Mouse (Mus musculus) liver, postnatal 0 days (tissue): Measurements from ENCODE around the gene 1700061G19Rik. TPM values are rescaled to one million over a fixed set of nuclear protein-coding genes. Genes with fewer than 3 reads are reported as not detected.

Experiments used
- ATAC-seq: fragments of 200-750 bp; cut with Nextera tagmentation; 2 replicates; pipeline ENCODE4 v1.8.0; 2017; ENCODE audit warnings: mild to moderate bottlenecking, moderate library complexity
- DNase-seq: peaks from one replicate; pipeline ENCODE4 v3.0.0-alpha.2; 2016
- H3K27ac ChIP-seq: fragments of 300-500 bp; sonication (generic); 2 replicates; pipeline ENCODE4 v1.5.1; 2014; ENCODE audit warnings: antibody characterized with exemption, moderate library complexity, mild to moderate bottlenecking, low read depth
- H3K27me3 ChIP-seq: fragments of 300-500 bp; sonication (generic); 2 replicates; pipeline ENCODE4 v1.6.1; 2014; ENCODE audit warnings: low read length, control low read depth, mixed read lengths; ENCODE audit not compliant: insufficient read depth
- H3K36me3 ChIP-seq: fragments of 300-500 bp; sonication (generic); replicated peaks from 2 replicates; pipeline ENCODE4 v1.6.1; 2014; ENCODE audit warnings: mild to moderate bottlenecking, control low read depth, low read length, moderate library complexity, mixed read lengths; ENCODE audit not compliant: insufficient read depth
- H3K4me1 ChIP-seq: fragments of 300-500 bp; sonication (generic); 2 replicates; pipeline ENCODE4 v1.6.1; 2014; ENCODE audit warnings: antibody characterized with exemption, mild to moderate bottlenecking, control low read depth; ENCODE audit not compliant: insufficient read depth
- H3K4me2 ChIP-seq: fragments of 300-500 bp; sonication (generic); 2 replicates; pipeline ENCODE4 v1.6.1; 2014; ENCODE audit warnings: low read depth, mild to moderate bottlenecking, low read length, moderate library complexity, mixed read lengths
- H3K4me3 ChIP-seq: fragments of 300-500 bp; sonication (generic); 2 replicates; pipeline ENCODE4 v1.5.1; 2014; ENCODE audit warnings: low read depth, low read length
- H3K9ac ChIP-seq: fragments of 300-500 bp; sonication (generic); replicated peaks from 2 replicates; pipeline ENCODE4 v1.6.1; 2014; ENCODE audit warnings: mild to moderate bottlenecking, moderate library complexity
- H3K9me3 ChIP-seq: fragments of 300-500 bp; sonication (generic); 2 replicates; pipeline ENCODE4 v1.6.1; 2016; ENCODE audit warnings: mild to moderate bottlenecking, control low read depth, low read length, mixed read lengths
- CTCF ChIP-seq: sonication (generic); IDR thresholded peaks from 2 replicates; pipeline ENCODE4 v1.5.1; 2016; ENCODE audit warnings: antibody characterized with exemption, low read depth
- EP300 ChIP-seq: IDR thresholded peaks from 2 replicates; pipeline ENCODE4 v1.6.1; 2016; ENCODE audit warnings: antibody characterized with exemption, low read depth, mild to moderate bottlenecking
- WGBS: fragments of 180-500 bp; shearing (Covaris S2); extraction: QIAGEN DNeasy Blood & Tissue Kit; methylation state at CpG from one replicate; pipeline ENCODE4 v1.1.7; 2014; ENCODE audit not compliant: insufficient replicate concordance; 5-methylcytosine and 5-hydroxymethylcytosine counted together
- polyA plus RNA-seq: library from polyadenylated mRNA; unstranded; fragments of >200 nt; fragmentation: Nextera tagmentation; extraction: Ambion mirVana; gene quantifications from 2 replicates; pipeline ENCODE4 v1.2.1, GENCODE M21; 2015

The 1700061G19Rik gene
- polyA plus RNA-seq, 1 experiment from 2014 or later: 0.04 TPM

DNA sequence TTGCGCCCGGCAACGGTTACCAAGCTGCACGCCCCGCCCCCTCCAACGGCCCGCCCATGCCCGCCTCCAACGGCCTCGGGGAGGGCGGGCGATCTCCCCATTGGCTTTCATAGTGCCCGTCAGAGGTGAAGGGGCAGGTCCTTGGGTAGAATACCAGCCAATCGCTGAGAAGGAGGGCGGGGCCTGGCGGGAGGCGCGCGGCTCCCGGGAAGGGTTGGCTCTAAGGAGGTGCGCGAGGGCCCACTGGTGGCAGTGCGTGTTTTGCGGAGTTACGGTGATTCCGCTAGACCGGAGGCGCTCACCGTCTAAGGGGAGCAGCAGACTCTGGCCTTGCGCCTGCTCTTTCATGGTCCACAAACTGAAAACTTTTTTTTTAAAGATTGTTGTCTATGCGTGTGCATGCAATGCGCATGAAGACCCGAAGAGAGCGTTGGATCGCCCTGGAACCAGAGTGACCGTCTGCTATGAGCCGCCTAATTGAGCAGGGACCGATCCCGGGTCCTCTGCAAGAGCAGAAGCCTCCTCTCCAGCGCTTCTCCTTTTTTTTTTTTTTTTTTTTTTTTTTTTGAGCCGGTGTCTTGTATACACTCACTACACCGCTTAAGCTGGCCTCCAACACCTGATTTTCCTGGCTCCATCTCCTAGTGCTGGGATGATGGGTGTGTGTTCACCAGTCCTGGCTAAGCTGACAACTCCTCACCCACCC is 44.0 kb upstream of the 1700061G19Rik start:
- H3K9ac ChIP-seq: peak overlapping the region; percentile 73
- peak overlapping the region; percentile 73 for H3K4me3 ChIP-seq
- ATAC-seq (peak; percentile 98), DNase-seq (peak; percentile 99)
- H3K4me2 ChIP-seq: peak overlapping the region; percentile 87
- peaks cover 26% of the 10 kb centered on the region for H3K4me1 ChIP-seq
- peak; percentile 86 for TF ChIP-seq CTCF
- no peak for TF ChIP-seq EP300
- peaks cover 6% of the 10 kb centered on the region; the same call in 1 of the 2 replicates for H3K27me3 ChIP-seq
- no peaks in the 10 kb centered on the region for H3K36me3 ChIP-seq
- H3K27ac ChIP-seq: no peak overlapping the region
- no peaks in the 10 kb centered on the region for H3K9me3 ChIP-seq
- 1% methylated on average over 42 of the region's 42 CpGs for WGBS

GRCm38 (mm10) chr17:56832918-56833317 is 42.4 kb upstream of the 1700061G19Rik start:
- Histone ChIP-seq H3K9me3 (no peaks in the 10 kb centered on the region), H3K4me2 (no peak overlapping the region), H3K4me1 (peaks cover 16% of the 10 kb centered on the region), H3K9ac (no peak overlapping the region), H3K27ac (no peak overlapping the region), H3K36me3 (no peaks in the 10 kb centered on the region), H3K27me3 (peaks cover 3% of the 10 kb centered on the region; the same call in 1 of the 2 replicates), H3K4me3 (no peak overlapping the region)
- DNase-seq (no peak), ATAC-seq (no peak)
- WGBS: 78% methylated on average over 1 of the region's 1 CpGs
- no peak for TF ChIP-seq EP300
- TF ChIP-seq CTCF: no peak

- ATAC-seq (no peak), DNase-seq (no peak)
- 93% methylated on average over 1 of the region's 1 CpGs for WGBS
- Histone ChIP-seq H3K4me3 (no peak overlapping the region), H3K9ac (no peak overlapping the region), H3K27me3 (peaks cover 3% of the 10 kb centered on the region; the same call in 1 of the 2 replicates), H3K4me1 (peaks cover 16% of the 10 kb centered on the region), H3K36me3 (no peaks in the 10 kb centered on the region), H3K27ac (no peak overlapping the region), H3K4me2 (no peak overlapping the region), H3K9me3 (no peaks in the 10 kb centered on the region)
- TF ChIP-seq CTCF: no peak
- no peak for TF ChIP-seq EP300
These were observed 41.9 kb upstream of the 1700061G19Rik start for GRCm38 (mm10) chr17:56833381-56833780.

DNA sequence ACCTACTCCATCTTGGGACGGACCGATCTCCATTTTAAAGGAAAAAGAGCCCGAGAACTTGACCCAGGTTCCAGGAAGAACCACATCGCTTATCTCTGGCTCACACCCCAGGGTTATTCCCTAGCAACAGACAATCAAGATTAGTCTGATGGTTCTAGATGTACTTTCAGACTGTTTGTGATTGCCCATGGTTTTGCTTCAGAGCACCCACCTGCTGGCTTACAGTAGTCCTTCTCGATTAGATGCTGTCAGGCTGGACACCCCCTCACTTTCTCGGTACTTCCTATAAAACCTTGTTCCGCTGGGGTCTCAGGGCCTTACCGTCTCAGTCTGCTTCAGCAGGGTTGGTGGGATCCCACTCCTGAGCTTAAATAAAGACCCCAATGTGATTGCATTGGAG is 38.9 kb upstream of the 1700061G19Rik start:
- Histone ChIP-seq H3K4me1 (peaks cover 6% of the 10 kb centered on the region; the same call in 1 of the 2 replicates), H3K9me3 (no peaks in the 10 kb centered on the region), H3K27me3 (no peaks in the 10 kb centered on the region), H3K4me2 (no peak overlapping the region), H3K36me3 (no peaks in the 10 kb centered on the region), H3K9ac (no peak overlapping the region), H3K27ac (no peak overlapping the region), H3K4me3 (no peak overlapping the region)
- ATAC-seq: peak; percentile 35
- TF ChIP-seq EP300 (peak; percentile 38; the same call in 1 of the 2 replicates), CTCF (no peak)
- WGBS: 65% methylated on average over 8 of the region's 8 CpGs
- no peak for DNase-seq

GRCm38 (mm10) chr17:56840524-56840923 is 34.8 kb upstream of the 1700061G19Rik start:
- ATAC-seq: no peak

DNA sequence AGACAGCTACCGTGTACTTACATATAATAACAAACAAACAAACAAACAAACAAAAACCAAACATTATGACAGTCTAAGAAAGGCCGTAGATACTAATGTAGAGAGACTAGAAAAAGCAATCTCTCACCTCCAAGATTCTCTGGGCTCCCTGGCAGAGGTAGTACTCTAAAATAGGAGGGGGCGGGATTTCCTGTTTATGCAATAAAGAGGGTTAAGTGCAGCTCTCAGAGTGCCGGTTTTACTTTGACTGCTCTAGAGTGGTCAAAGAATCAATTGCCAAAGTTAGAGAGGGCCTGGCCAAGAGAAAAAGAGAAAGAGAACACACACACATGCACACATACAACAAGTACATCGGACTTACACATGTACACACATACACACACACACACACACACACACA is 33.1 kb upstream of the 1700061G19Rik start:
- no peak overlapping the region for H3K4me3 ChIP-seq
- no peak overlapping the region for H3K9ac ChIP-seq
- ATAC-seq (no peak), DNase-seq (no peak)
- H3K27me3 ChIP-seq: no peaks in the 10 kb centered on the region
- no peaks in the 10 kb centered on the region for H3K9me3 ChIP-seq
- H3K4me1 ChIP-seq: no peaks in the 10 kb centered on the region; the same call in 1 of the 2 replicates
- no peak overlapping the region for H3K27ac ChIP-seq
- 57% methylated on average over 5 of the region's 5 CpGs for whole genome bisulfite sequencing
- no peak overlapping the region for H3K4me2 ChIP-seq
- no peak for TF ChIP-seq CTCF
- no peak for TF ChIP-seq EP300
- no peaks in the 10 kb centered on the region for H3K36me3 ChIP-seq

More at GRCm38 (mm10) chr17:56840524-56840923, 34.8 kb upstream of the 1700061G19Rik start:
- Histone ChIP-seq H3K9ac (no peak overlapping the region), H3K27me3 (no peaks in the 10 kb centered on the region), H3K4me1 (peaks cover 6% of the 10 kb centered on the region), H3K4me2 (no peak overlapping the region), H3K9me3 (no peaks in the 10 kb centered on the region), H3K4me3 (no peak overlapping the region), H3K36me3 (no peaks in the 10 kb centered on the region), H3K27ac (no peak overlapping the region)
- WGBS: 78% methylated on average over 7 of the region's 7 CpGs
- TF ChIP-seq CTCF (no peak), EP300 (no peak)
- DNase-seq: no peak
